Mouse (Mus musculus) neural tube, embryonic 15.5 days (tissue): ENCODE measurements around the gene Hoxc11. TPM values are rescaled to one million over a fixed set of nuclear protein-coding genes. Genes with fewer than 3 reads are reported as not detected.

Experiments
- ATAC-seq: fragments of 200-750 bp; cut with Nextera tagmentation; 2 replicates; pipeline ENCODE4 v1.8.0; 2017; ENCODE audit warnings: mild to moderate bottlenecking, moderate TSS enrichment, moderate library complexity; ENCODE audit not compliant: low FRiP score
- H3K27ac ChIP-seq: fragments of 300-500 bp; sonication (generic); replicated peaks from 2 replicates; pipeline ENCODE4 v1.5.1; 2015; ENCODE audit warnings: mild to moderate bottlenecking, inconsistent platforms
- H3K27me3 ChIP-seq: fragments of 300-500 bp; sonication (generic); replicated peaks from 2 replicates; pipeline ENCODE4 v1.6.1; 2015; ENCODE audit warnings: inconsistent platforms
- H3K36me3 ChIP-seq: fragments of 300-500 bp; sonication (generic); 2 replicates; pipeline ENCODE4 v1.6.1; 2015; ENCODE audit warnings: inconsistent platforms
- H3K4me1 ChIP-seq: fragments of 300-500 bp; sonication (generic); 2 replicates; pipeline ENCODE4 v1.6.1; 2015; ENCODE audit warnings: inconsistent platforms
- H3K4me2 ChIP-seq: fragments of 300-500 bp; sonication (generic); 2 replicates; pipeline ENCODE4 v1.6.1; 2015; ENCODE audit warnings: inconsistent platforms, mild to moderate bottlenecking, moderate library complexity
- H3K4me3 ChIP-seq: fragments of 300-500 bp; sonication (generic); replicated peaks from 2 replicates; pipeline ENCODE4 v1.5.1; 2015; ENCODE audit warnings: mild to moderate bottlenecking, inconsistent platforms
- H3K9ac ChIP-seq: fragments of 300-500 bp; sonication (generic); replicated peaks from 2 replicates; pipeline ENCODE4 v1.6.1; 2015; ENCODE audit warnings: mild to moderate bottlenecking, inconsistent platforms
- H3K9me3 ChIP-seq: fragments of 300-500 bp; sonication (generic); replicated peaks from 2 replicates; pipeline ENCODE4 v1.6.1; 2016; ENCODE audit warnings: inconsistent platforms
- WGBS: fragments of 180-500 bp; shearing (Covaris S2); methylation state at CpG from one replicate; pipeline ENCODE4 v1.1.7; 2015; ENCODE audit warnings: mixed read lengths; 5-methylcytosine and 5-hydroxymethylcytosine counted together
- polyA plus RNA-seq: library from polyadenylated mRNA; unstranded; fragments of >200 nt; fragmentation: Nextera tagmentation; extraction: Ambion mirVana; gene quantifications from 2 replicates; pipeline ENCODE4 v1.2.1, GENCODE M21; 2015

Hoxc11 gene
- polyA plus RNA-seq, 1 experiment from 2014 or later = 2.1 TPM

DNA sequence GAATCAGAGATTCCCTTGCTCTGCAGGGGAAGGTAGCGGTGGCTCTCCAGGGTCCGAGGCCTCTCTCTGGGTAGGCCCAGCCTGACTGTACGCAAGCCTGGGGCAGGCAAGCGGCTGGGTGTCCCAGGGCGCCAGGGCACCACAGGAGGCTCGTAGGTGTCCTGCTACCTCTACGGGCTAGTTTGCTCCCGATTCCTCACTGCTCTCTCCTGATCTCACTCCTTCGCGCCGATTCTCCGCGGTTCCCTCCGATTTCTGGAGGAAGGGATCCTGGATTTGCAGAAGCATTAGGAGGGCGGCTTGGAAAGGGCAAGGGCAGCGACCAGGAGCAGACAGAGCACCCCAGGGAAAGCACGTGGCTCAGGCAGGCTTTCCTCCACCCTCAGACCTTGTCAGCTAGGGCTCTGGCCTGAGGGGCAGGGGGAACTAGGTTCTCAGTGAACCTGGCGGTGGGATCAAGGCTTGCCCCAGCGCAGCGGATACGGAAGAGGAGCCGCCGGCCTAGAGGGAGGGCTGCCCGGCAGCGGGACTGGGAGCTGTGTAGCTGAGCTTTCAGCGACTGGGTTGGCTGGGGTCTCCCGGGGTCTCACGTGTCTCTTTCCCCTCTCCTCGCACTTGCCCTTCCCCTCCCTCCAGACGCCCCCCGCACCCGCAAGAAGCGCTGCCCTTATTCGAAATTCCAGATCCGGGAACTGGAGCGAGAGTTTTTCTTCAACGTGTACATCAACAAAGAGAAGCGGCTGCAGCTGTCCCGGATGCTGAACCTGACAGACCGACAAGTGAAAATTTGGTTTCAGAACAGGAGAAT is 1.8 kb downstream of the Hoxc11 start:
- H3K27me3 ChIP-seq = peaks cover 71% of the 10 kb centered on the region
- peaks cover 15% of the 10 kb centered on the region for H3K4me1 ChIP-seq
- H3K9me3 ChIP-seq = no peaks in the 10 kb centered on the region
- peak overlapping the region; percentile 43 for H3K9ac ChIP-seq
- H3K4me2 ChIP-seq = peak overlapping the region; percentile 51
- peak overlapping the region; percentile 77 for H3K27ac ChIP-seq
- WGBS = 2% methylated on average over 40 of the region's 40 CpGs
- H3K36me3 ChIP-seq = no peaks in the 10 kb centered on the region
- ATAC-seq = no peak
- peak overlapping the region; percentile 43 for H3K4me3 ChIP-seq

GRCm38 (mm10) chr15:102956906-102957305 is 2.7 kb downstream of the Hoxc11 start:
- peak overlapping the region; percentile 8; the same call in 1 of the 2 replicates for H3K9ac ChIP-seq
- H3K27me3 ChIP-seq = peaks cover 70% of the 10 kb centered on the region
- no peaks in the 10 kb centered on the region for H3K9me3 ChIP-seq
- H3K4me1 ChIP-seq = peaks cover 15% of the 10 kb centered on the region
- ATAC-seq = no peak
- peak overlapping the region; percentile 43 for H3K4me3 ChIP-seq
- H3K27ac ChIP-seq = peak overlapping the region; percentile 77; the same call in 1 of the 2 replicates
- WGBS = 4% methylated on average over 12 of the region's 12 CpGs
- H3K36me3 ChIP-seq = no peaks in the 10 kb centered on the region
- H3K4me2 ChIP-seq = peak overlapping the region; percentile 51

DNA sequence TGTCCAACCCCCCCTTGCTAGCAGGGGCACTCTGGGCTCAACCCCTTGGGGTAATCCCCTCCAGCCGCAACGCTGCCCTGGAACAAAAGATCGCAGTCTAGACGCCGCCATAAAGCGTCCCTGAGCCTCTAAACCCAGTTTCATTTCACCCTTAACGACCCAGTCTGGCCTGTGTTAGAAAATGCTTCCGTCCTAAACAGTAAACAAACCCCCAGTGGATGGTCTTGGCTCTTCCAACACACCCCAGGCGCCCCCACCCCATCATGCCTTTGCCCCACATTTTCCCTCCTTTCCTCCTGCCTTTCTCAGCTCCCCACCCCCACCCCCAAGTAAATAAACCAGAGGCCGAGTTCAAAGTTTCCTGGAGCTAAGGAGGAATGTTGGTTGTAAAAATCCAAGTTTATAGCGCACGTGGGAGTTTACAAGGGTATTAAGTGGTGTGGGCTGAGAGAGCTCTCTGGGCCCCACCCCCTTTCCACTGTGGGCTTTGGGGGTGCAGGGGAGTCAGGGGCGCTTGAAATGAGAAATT is 5.5 kb downstream of the Hoxc11 start:
- Histone ChIP-seq H3K4me1 (peaks cover 27% of the 10 kb centered on the region), H3K9me3 (no peaks in the 10 kb centered on the region), H3K27ac (peak overlapping the region; percentile 65), H3K4me3 (peak overlapping the region; percentile 10), H3K9ac (0 out of 2 replicates have a peak overlapping the region, but pooled peaks have one; percentile 5), H3K4me2 (peak overlapping the region; percentile 43), H3K36me3 (no peaks in the 10 kb centered on the region), H3K27me3 (peaks cover 63% of the 10 kb centered on the region)
- WGBS = 2% methylated on average over 13 of the region's 13 CpGs
- no peak for ATAC-seq

- H3K4me2 ChIP-seq = peak overlapping the region; percentile 31
- no peaks in the 10 kb centered on the region for H3K9me3 ChIP-seq
- H3K36me3 ChIP-seq = no peaks in the 10 kb centered on the region
- peaks cover 28% of the 10 kb centered on the region for H3K4me1 ChIP-seq
- peaks cover 70% of the 10 kb centered on the region for H3K27me3 ChIP-seq
- no peak for ATAC-seq
- H3K27ac ChIP-seq = peak overlapping the region; percentile 48
- no peak overlapping the region for H3K4me3 ChIP-seq
- WGBS = 8% methylated on average over 6 of the region's 6 CpGs
- H3K9ac ChIP-seq = no peak overlapping the region
Measured at GRCm38 (mm10) chr15:102961728-102962127, 7.5 kb downstream of the Hoxc11 start.

DNA sequence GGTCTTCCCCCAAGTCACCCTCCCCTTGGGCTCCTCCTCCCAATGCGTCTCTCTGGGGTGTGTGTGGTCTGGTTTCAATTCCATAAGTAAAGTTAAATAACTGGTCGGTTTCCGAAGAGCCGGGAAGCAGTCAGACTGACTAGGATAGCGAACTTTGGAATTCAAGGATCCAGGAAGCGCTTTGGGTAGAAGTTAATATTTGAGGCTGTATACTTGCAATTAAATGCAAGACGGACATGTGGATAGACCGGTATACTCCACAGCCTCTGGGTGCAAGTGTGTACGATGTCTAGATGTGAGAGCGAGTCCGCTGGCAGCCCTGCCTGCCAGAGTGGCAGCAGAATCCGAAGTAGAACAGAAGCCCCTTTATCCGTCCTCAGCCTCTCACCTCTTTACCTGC is 8.3 kb downstream of the Hoxc11 start:
- H3K27me3 ChIP-seq = peaks cover 64% of the 10 kb centered on the region
- peaks cover 31% of the 10 kb centered on the region for H3K4me1 ChIP-seq
- H3K4me2 ChIP-seq = peak overlapping the region; percentile 70
- peak overlapping the region; percentile 14 for H3K4me3 ChIP-seq
- H3K9ac ChIP-seq = 0 out of 2 replicates have a peak overlapping the region, but pooled peaks have one; percentile 2
- H3K9me3 ChIP-seq = no peaks in the 10 kb centered on the region
- WGBS = 7% methylated on average over 13 of the region's 13 CpGs
- no peak for ATAC-seq
- no peaks in the 10 kb centered on the region for H3K36me3 ChIP-seq
- H3K27ac ChIP-seq = peak overlapping the region; percentile 67; the same call in 1 of the 2 replicates

DNA sequence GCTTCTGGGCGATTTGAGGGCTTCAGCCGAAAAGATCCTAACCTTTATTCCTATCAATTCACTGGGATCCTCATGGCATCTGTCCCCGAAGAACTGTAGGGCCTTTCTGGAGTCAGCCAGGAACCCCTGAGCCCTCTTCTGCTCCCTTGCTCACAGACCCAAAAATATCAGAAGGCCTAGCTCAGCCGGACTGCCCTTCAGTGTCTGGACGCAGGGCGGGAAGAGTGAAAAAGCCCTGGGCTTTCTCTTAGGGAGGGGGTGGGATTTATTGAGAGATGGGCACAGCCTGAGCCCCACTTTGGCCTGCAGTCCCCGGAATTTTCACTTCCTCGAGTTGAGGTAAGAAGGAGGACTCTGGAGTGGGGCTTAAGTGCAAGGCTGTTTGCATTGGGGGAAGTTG is 9.0 kb downstream of the Hoxc11 start:
- H3K27ac ChIP-seq = peak overlapping the region; percentile 67
- H3K4me3 ChIP-seq = peak overlapping the region; percentile 14
- H3K9ac ChIP-seq = 0 out of 2 replicates have a peak overlapping the region, but pooled peaks have one; percentile 14

DNA sequence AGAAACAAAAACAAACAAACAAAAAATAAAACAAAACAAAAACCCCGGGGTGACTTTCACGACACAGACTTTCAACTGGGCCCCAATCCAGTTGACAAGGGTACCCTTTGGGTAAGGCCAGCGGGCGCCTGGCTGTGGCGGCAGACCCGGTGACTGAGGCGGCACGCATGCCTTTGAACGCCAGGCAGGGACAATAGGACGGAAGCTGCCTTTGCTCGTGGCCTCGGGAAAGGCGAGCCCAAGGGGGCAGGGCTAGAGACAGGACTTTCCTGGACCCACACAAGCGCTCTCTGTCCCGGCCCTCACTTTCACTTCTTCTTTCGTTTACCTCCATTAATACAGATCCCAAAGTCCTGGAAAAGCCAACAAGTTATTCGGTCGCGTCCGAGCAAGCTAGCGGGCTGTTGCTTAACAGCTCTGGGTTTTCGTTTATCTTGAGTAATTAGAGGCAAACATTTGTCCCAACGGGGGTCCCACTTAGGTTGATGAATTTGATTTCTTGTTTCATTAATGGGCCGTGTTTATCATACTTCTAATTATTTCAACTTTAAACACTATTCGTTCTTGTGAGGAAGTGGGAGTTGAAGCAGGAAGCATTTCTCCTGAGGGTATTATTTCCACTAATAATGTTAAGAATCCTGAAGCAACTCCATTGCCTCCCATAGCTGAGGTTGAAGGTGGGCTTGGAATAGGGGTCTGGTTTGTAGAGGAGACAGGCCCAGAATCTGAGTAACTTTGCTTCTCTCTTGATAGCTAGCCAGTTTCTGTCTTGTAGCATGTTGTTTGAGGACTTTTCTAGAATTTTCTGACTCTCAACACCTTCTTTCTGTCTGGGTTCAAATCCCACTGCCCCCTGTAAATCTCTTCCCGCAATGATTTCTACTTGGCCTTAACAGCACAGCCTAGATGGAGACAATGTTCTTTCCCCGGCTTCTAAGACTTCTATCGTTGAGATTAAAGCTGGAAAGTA is 9.7 kb downstream of the Hoxc11 start:
- Histone ChIP-seq H3K36me3 (no peaks in the 10 kb centered on the region), H3K9ac (0 out of 2 replicates have a peak overlapping the region, but pooled peaks have one; percentile 14), H3K4me2 (peak overlapping the region; percentile 70), H3K4me1 (peaks cover 33% of the 10 kb centered on the region), H3K27ac (peak overlapping the region; percentile 67), H3K4me3 (peak overlapping the region; percentile 49), H3K27me3 (peaks cover 59% of the 10 kb centered on the region), H3K9me3 (no peaks in the 10 kb centered on the region)
- WGBS = 3% methylated on average over 28 of the region's 28 CpGs
- no peak for ATAC-seq

More for the DNA sequence above, 9.0 kb downstream of the Hoxc11 start:
- Histone ChIP-seq H3K4me1 (peaks cover 31% of the 10 kb centered on the region), H3K9me3 (no peaks in the 10 kb centered on the region), H3K27me3 (peaks cover 61% of the 10 kb centered on the region), H3K36me3 (no peaks in the 10 kb centered on the region), H3K4me2 (peak overlapping the region; percentile 70)
- no peak for ATAC-seq
- WGBS = 9% methylated on average over 8 of the region's 8 CpGs

DNA sequence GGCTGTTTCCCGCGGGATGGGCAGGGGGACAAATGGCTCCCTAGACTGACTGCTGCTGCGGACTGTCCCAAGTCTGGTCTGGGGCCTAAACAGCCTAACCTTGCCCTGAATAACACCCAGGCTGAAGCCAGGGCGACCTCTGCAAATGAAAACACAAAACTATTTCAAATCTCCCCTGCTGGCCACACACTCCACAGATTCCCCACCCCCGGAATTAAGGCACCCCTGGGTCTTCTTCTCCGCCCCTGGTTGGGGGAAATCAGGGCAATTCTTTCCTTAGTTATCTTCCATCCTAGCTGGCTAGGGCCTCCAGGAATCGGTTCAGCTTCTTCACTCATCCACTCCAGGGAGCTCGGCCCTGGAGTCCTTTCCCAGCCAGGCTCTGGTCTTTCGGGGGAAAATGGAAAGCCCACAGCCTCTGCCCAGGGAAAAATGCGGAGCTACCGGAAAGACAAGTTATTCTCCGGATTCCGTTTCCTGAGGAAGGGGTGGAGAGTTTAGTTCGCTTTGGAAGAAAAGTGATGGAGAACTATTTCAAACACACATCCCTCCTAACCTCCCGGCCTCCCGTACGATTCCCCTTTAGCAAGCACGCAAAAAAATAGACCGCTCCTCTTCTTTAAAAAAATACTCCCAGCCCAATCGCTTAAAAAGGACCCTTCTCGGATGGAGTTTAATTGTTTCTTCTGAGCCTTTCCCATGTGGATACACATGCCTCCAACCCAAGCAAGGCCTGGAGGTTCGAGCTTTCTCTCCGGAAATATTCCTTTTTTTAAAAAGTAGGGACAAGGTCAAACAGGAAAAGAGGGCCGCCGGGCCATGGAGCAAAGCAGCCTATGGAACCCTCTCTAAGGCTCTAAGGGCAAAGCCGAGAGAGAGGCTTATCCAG is 11.0 kb downstream of the Hoxc11 start:
- Histone ChIP-seq H3K9me3 (no peaks in the 10 kb centered on the region), H3K36me3 (no peaks in the 10 kb centered on the region), H3K4me1 (peaks cover 35% of the 10 kb centered on the region), H3K9ac (peak overlapping the region; percentile 26), H3K4me2 (peak overlapping the region; percentile 70), H3K4me3 (peak overlapping the region; percentile 49), H3K27ac (peak overlapping the region; percentile 67), H3K27me3 (peaks cover 55% of the 10 kb centered on the region)
- no peak for ATAC-seq
- WGBS = 12% methylated on average over 26 of the region's 26 CpGs

DNA sequence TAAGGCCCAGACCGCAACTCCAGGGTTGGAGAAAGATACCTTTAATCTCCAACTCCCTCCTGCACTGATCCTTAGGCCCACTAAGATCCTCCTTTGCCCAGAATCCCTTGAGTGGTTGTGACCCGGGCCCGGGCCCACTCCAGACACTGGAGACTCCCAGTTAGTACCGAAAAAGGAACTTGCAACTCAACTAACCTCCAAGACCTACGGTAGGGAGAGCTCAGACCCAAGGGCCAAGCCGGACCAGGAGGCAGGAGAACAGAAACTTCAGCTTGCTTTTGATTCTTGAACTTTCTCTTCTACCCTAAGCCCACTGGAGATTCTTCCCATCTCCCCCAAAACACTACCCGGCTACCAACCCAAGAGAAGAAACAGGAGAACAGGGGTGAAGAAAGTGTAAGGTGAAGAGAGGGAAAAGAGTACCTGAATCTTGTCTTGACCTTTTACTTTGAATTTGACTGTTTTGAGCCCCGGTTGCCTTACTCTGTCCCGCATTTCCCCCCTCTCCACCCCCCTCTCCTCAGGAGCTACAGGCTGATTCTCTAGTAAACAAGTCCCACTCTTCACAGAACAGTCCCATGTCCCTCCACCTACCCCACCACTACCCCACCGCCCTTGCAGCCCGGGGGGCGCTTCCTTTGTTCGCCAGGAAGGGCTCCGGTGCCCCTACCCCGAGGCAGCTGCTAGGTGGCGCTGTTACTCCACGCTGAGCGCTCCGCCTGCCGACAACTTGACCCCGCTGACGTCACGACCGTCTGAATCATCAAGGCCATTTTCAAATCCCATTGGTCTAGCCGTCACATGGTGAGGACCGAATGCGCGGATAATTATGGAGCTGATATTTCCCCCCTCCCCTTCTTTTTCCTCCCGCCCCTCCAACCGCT is 11.9 kb downstream of the Hoxc11 start:
- peak; percentile 89 for ATAC-seq
- H3K4me1 ChIP-seq = peaks cover 37% of the 10 kb centered on the region
- peak overlapping the region; percentile 85 for H3K27ac ChIP-seq
- no peaks in the 10 kb centered on the region for H3K36me3 ChIP-seq
- H3K9me3 ChIP-seq = no peaks in the 10 kb centered on the region
- H3K4me3 ChIP-seq = peak overlapping the region; percentile 49
- peak overlapping the region; percentile 68 for H3K9ac ChIP-seq
- H3K27me3 ChIP-seq = peaks cover 52% of the 10 kb centered on the region
- 3% methylated on average over 28 of the region's 30 CpGs for WGBS
- peak overlapping the region; percentile 70 for H3K4me2 ChIP-seq
